Mouse (Mus musculus) thymus, adult 2 months (tissue): Measurements from ENCODE around the gene Zfp711. TPM values are rescaled to one million over a fixed set of nuclear protein-coding genes. Genes with fewer than 3 reads are reported as not detected.
A peak's percentile ranks its signal among the peaks of the same experiment; 100 is the strongest.

Source experiments
- DNase-seq: peaks from one replicate; pipeline ENCODE4 v3.0.0; 2021
- H3K27ac ChIP-seq: fragments of 200-500 bp; 2 replicates; pipeline ENCODE4 v1.5.1; 2012; ENCODE audit warnings: low read length, control low read depth; ENCODE audit not compliant: control insufficient read depth, insufficient read depth
- H3K27me3 ChIP-seq: fragments of 200-500 bp; 2 replicates; pipeline ENCODE4 v1.6.1; 2012; ENCODE audit warnings: mild to moderate bottlenecking, low read length, moderate library complexity, mixed read lengths; ENCODE audit not compliant: control insufficient read depth, insufficient read depth
- H3K36me3 ChIP-seq: fragments of 200-500 bp; 2 replicates; pipeline ENCODE4 v1.6.1; 2012; ENCODE audit warnings: mild to moderate bottlenecking, low read length, moderate library complexity; ENCODE audit not compliant: control insufficient read depth, insufficient read depth
- H3K4me1 ChIP-seq: fragments of 200-500 bp; replicated peaks from 2 replicates; pipeline ENCODE4 v1.6.1; 2012; ENCODE audit warnings: low read length; ENCODE audit not compliant: control insufficient read depth, insufficient read depth
- H3K4me3 ChIP-seq: fragments of 200-500 bp; 2 replicates; pipeline ENCODE4 v1.5.1; 2012; ENCODE audit warnings: mild to moderate bottlenecking, low read length, control low read depth, moderate library complexity; ENCODE audit not compliant: control insufficient read depth, insufficient read depth
- CTCF ChIP-seq: fragments of 200-500 bp; IDR thresholded peaks from 2 replicates; pipeline ENCODE4 v1.5.1; 2012; ENCODE audit warnings: mild to moderate bottlenecking, control low read depth, low read length, moderate library complexity, borderline replicate concordance; ENCODE audit not compliant: control insufficient read depth, poor library complexity, insufficient read depth; ENCODE audit errors: extremely low read depth
- POLR2A ChIP-seq: fragments of 200-500 bp; IDR thresholded peaks from 2 replicates; pipeline ENCODE4 v1.6.1; 2012; ENCODE audit warnings: mild to moderate bottlenecking, low read length, control low read depth, moderate library complexity; ENCODE audit not compliant: control insufficient read depth, poor library complexity, insufficient read depth; ENCODE audit errors: extremely low read depth
- WGBS: fragments of 180-500 bp; shearing (Covaris S2); methylation state at CpG from one replicate; pipeline ENCODE4 v1.1.7; 2018; 5-methylcytosine and 5-hydroxymethylcytosine counted together
- polyA plus RNA-seq: library from polyadenylated mRNA; depleted of rRNA; stranded (reverse); fragments of >200 nt; gene quantifications from 2 replicates; pipeline ENCODE4 v1.2.3, GENCODE M21; 2012; rRNA removed

The Zfp711 gene
- polyA plus RNA-seq: 0.11 and 0.13 TPM in 2 replicates

- Histone ChIP-seq H3K27ac (no peak within 1 kb of the TSS), H3K27me3 (no peaks in the 10 kb centered on the region), H3K36me3 (no peaks in the 10 kb centered on the region), H3K4me3 (peak within 1 kb of the TSS; percentile 30), H3K4me1 (no peaks in the 10 kb centered on the region; the same call in 1 of the 2 replicates)
- DNase-seq: peak; percentile 4
- no peak for TF ChIP-seq CTCF
- TF ChIP-seq POLR2A: no peak
- 3% methylated on average over 57 of the region's 79 CpGs for WGBS
These were observed at the start of gene Zfp711 for GRCm38 (mm10) chrX:112600511-112601305. Zfp711 (plus strand) TSS chrX:112600526.

DNA sequence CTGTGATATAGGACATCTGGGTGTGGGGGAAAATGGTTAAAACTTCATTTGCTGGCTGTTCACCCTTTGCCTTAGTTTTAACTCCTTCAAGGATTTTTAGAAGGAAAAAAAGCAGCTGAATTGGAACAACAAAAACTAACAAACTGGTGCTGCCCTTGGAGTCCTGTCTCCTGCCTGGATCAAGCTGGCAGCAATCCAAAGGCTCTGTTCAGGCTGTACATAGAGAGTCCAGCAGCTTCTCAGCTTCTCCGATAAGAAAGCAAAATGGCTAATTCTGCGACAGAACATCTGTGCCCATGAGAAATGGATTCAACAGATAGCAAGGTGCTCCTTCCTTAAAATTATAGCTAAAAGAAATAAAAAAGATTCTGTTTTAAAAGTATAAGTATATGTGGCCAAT, 32.6 kb upstream of the Zfp711 start:
- Histone ChIP-seq H3K27me3 (no peaks in the 10 kb centered on the region), H3K27ac (no peak overlapping the region), H3K4me1 (no peaks in the 10 kb centered on the region), H3K4me3 (no peak overlapping the region), H3K36me3 (no peaks in the 10 kb centered on the region)
- DNase-seq: no peak
- TF ChIP-seq CTCF (no peak), POLR2A (no peak)
- WGBS: 89% methylated on average over 2 of the region's 2 CpGs

- Histone ChIP-seq H3K4me1 (no peaks in the 10 kb centered on the region; the same call in 1 of the 2 replicates), H3K27me3 (no peaks in the 10 kb centered on the region), H3K27ac (no peak overlapping the region), H3K4me3 (peak overlapping the region; percentile 30), H3K36me3 (no peaks in the 10 kb centered on the region)
- WGBS: 3% methylated on average over 60 of the region's 81 CpGs
- no peak for DNase-seq
- no peak for TF ChIP-seq POLR2A
- TF ChIP-seq CTCF: no peak
These were observed 1.2 kb downstream of the Zfp711 start for GRCm38 (mm10) chrX:112601306-112602120.

GRCm38 (mm10) chrX:112675525-112675924, 75.2 kb downstream of the Zfp711 start:
- no peaks in the 10 kb centered on the region for H3K36me3 ChIP-seq
- TF ChIP-seq CTCF: no peak
- TF ChIP-seq POLR2A: no peak
- 70% methylated on average over 1 of the region's 1 CpGs for WGBS
- no peak overlapping the region for H3K4me3 ChIP-seq
- DNase-seq: no peak
- no peak overlapping the region for H3K27ac ChIP-seq
- no peaks in the 10 kb centered on the region for H3K4me1 ChIP-seq
- no peaks in the 10 kb centered on the region for H3K27me3 ChIP-seq

DNA sequence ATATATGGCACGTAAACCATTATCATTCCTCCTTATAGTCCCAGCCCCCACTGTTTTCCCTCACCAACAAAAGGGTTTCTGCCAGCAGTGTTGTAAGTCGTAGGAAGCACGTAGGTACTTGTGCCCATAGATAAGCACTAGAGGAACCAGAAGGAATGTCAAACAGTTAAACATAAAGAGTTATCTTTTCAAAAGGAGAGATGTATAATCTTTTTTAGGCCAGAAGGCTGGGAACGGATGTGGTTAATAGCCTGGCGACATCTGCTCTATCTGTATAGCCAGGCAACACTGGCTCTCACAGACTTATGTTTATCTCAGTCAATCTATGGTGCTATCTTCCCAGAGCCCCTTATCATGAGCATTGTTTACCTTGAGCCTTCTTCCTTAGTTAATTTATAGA, 80.3 kb downstream of the Zfp711 start:
- Histone ChIP-seq H3K36me3 (no peaks in the 10 kb centered on the region), H3K27ac (no peak overlapping the region), H3K27me3 (no peaks in the 10 kb centered on the region), H3K4me1 (no peaks in the 10 kb centered on the region), H3K4me3 (no peak overlapping the region)
- no peak for DNase-seq
- 43% methylated on average over 5 of the region's 5 CpGs for WGBS
- TF ChIP-seq POLR2A (no peak), CTCF (no peak)

Other genes starting within 250 kb of the Zfp711 start
- gene Satl1, start 193.7 kb upstream of the Zfp711 start, polyA plus RNA-seq: not detected in 2 replicates
- not detected in 2 replicates for gene 2010106E10Rik, start 105.3 kb upstream of the Zfp711 start, polyA plus RNA-seq
- 0.14 and 0.20 TPM in 2 replicates for gene Pof1b, start 98.1 kb downstream of the Zfp711 start, polyA plus RNA-seq